Comparison of ENCODE assay signal across 7 mouse cellular contexts in the genomic region with DNA sequence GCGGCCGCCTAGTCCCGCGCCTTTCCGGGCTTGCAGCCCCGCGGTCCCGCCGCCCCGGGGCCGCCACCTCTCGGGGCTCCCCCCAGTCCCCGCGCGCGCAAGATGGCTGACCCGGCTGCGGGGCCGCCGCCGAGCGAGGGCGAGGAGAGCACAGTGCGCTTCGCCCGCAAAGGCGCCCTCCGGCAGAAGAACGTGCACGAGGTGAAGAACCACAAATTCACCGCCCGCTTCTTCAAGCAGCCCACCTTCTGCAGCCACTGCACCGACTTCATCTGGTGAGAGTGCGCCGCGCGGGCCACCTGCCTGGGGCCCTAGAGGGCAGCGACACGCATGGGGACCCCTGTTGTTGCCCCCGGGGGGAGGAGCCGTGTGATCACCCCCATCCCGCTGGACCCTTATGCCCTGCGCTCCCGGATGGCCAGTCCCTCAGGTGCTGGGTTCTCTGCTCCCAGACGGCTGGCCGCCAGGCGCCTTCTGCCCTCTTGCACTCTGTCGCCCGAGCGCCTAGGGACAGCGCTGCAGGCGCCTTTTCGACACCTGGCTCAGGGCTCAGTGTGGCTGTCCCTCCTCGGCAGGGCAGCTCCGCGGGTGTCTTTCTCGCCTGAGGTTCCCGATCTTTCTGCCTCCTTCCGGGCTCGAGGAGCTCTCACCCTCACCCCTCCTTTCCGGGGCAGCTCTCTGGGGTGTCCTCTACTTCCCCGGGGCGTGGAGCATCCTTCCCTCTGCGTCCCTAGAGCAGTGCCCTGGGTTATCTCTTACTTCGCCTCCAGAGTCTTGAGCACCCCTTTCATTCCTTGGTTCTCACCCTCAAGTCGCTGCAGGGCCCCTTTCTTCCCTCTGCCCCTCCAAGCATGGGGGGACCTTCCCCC. TPM values are rescaled to one million over a fixed set of nuclear protein-coding genes. Genes with fewer than 3 reads are reported as not detected.
DNase-seq lines count a peak whose midpoint lies in the region; ATAC-seq and TF ChIP-seq lines count a peak whose summit lies in the region.

No protein-coding gene starts in this region.

- peaks cover 50% of the 10 kb centered on the region for H3K27me3 ChIP-seq in limb, embryonic 15.5 days
- peaks cover 16% of the 10 kb centered on the region for H3K27me3 ChIP-seq in myocyte (ENCODE audit: control insufficient read depth, insufficient read depth, insufficient read length)
- H3K27me3 ChIP-seq in stomach, postnatal 0 days (ENCODE audit: control insufficient read depth, insufficient read depth, low read length): peaks cover 5% of the 10 kb centered on the region; the same call in 1 of the 2 replicates

- H3K36me3 ChIP-seq in limb, embryonic 15.5 days: no peaks in the 10 kb centered on the region
- no peaks in the 10 kb centered on the region for H3K36me3 ChIP-seq in myocyte (ENCODE audit: control insufficient read depth, insufficient read depth)
- H3K36me3 ChIP-seq in stomach, postnatal 0 days (ENCODE audit: control insufficient read depth, insufficient read depth, low read length): no peaks in the 10 kb centered on the region

- no peak for TF ChIP-seq EP300 in stomach, postnatal 0 days (optimal IDR thresholded peaks at IDR 0.05)

- H3ac ChIP-seq in myocyte (ENCODE audit: control insufficient read depth, insufficient read length): no peak overlapping the region

- no peak for TF ChIP-seq CTCF in stomach, postnatal 0 days (IDR thresholded peaks at IDR 0.05; ENCODE audit: low read depth)

- H3K79me2 ChIP-seq in myocyte (ENCODE audit: control insufficient read depth, insufficient read depth): no peaks in the 10 kb centered on the region

- TF ChIP-seq POLR2A in myocyte (IDR thresholded peaks at IDR 0.05; ENCODE audit: insufficient read length, low read depth): no peak

- intact Hi-C loops in heart, postnatal 10 days (cut with DNase I): no loop called here

- ATAC-seq in limb, embryonic 15.5 days (ENCODE audit: insufficient number of reproducible peaks, low FRiP score, low TSS enrichment, low read depth): 0 out of 2 replicates have a peak, but pooled peaks have one; percentile 1
- peak; percentile 46 for ATAC-seq in stomach, postnatal 0 days (ENCODE audit: low FRiP score, low TSS enrichment)

- H3K9me3 ChIP-seq in limb, embryonic 15.5 days: no peaks in the 10 kb centered on the region
- H3K9me3 ChIP-seq in stomach, postnatal 0 days (ENCODE audit: control insufficient read depth, low read length): no peaks in the 10 kb centered on the region

- H3K4me3 ChIP-seq in limb, embryonic 15.5 days: peak overlapping the region; percentile 59
- H3K4me3 ChIP-seq in myocyte: no peak overlapping the region
- peak overlapping the region; percentile 55 for H3K4me3 ChIP-seq in stomach, postnatal 0 days (ENCODE audit: low read depth, low read length)

- peak overlapping the region; percentile 97 for H3K4me2 ChIP-seq in limb, embryonic 15.5 days
- peak overlapping the region; percentile 69 for H3K4me2 ChIP-seq in myocyte (ENCODE audit: low read depth)
- H3K4me2 ChIP-seq in stomach, postnatal 0 days (replicated peaks; ENCODE audit: low read depth): peak overlapping the region; percentile 81

- H3K4me1 ChIP-seq in limb, embryonic 15.5 days: peaks cover 15% of the 10 kb centered on the region
- H3K4me1 ChIP-seq in stomach, postnatal 0 days (replicated peaks; ENCODE audit: control insufficient read depth, insufficient read depth): no peaks in the 10 kb centered on the region

- WGBS in limb, embryonic 15.5 days: under 1% methylated on average over 64 of the region's 66 CpGs
- WGBS in stomach, postnatal 0 days: 1% methylated on average over 50 of the region's 66 CpGs

- H3K27ac ChIP-seq in limb, embryonic 15.5 days: no peak overlapping the region
- no peak overlapping the region for H3K27ac ChIP-seq in stomach, postnatal 0 days (replicated peaks)

- DNase-seq in CD4-positive, CD25-positive, alpha-beta regulatory T cell, adult 2 months (ENCODE audit: low read depth, low spot score): peak; percentile 64
- peak; percentile 53 for DNase-seq in T-cell, adult 2 months (ENCODE audit: low spot score)
- peak; percentile 33 for DNase-seq in embryo, embryonic 11 days
- DNase-seq in heart, postnatal 10 days: peak; percentile 14 to 17
- DNase-seq in stomach, postnatal 0 days (ENCODE audit: low spot score): peak; percentile 28

- peak overlapping the region; percentile 39 for H3K9ac ChIP-seq in limb, embryonic 15.5 days
- peak overlapping the region; percentile 53 for H3K9ac ChIP-seq in stomach, postnatal 0 days (ENCODE audit: low read length)

TF ChIP-seq in myocyte, 11 proteins besides CTCF, POLR2A, EP300 and RAD21:
- TF ChIP-seq TCF12 (IDR thresholded peaks at IDR 0.05; ENCODE audit: insufficient read depth, poor library complexity, severe bottlenecking) (no peak), TCF3 (IDR thresholded peaks at IDR 0.05; ENCODE audit: insufficient read length, low read depth) (no peak), POLR2AphosphoS2 (IDR thresholded peaks at IDR 0.05; ENCODE audit: insufficient read length, low read depth) (no peak), MYOG (IDR thresholded peaks at IDR 0.05; ENCODE audit: control insufficient read depth in 1 of 3, insufficient read depth in 1 of 3, insufficient read length in 2 of 3, low read depth in 2 of 3) (no peak), E2F4 (IDR thresholded peaks at IDR 0.05; ENCODE audit: insufficient read depth) (no peak), MAX (IDR thresholded peaks at IDR 0.05; ENCODE audit: low read depth) (no peak), CEBPB (IDR thresholded peaks at IDR 0.05; ENCODE audit: insufficient read depth, poor library complexity, severe bottlenecking) (no peak), MYOD1 (IDR thresholded peaks at IDR 0.05; ENCODE audit: control insufficient read depth in 1 of 3, insufficient read length in 2 of 3, low read depth in 2 of 3) (no peak), USF1 (IDR thresholded peaks at IDR 0.05; ENCODE audit: low read depth) (no peak), REST (IDR thresholded peaks at IDR 0.05; ENCODE audit: insufficient read depth, insufficient read length) (no peak), SRF (IDR thresholded peaks at IDR 0.05; ENCODE audit: control insufficient read depth, insufficient read length, low read depth) (no peak)

RNA-seq across cellular contexts. Expression of gene Prkcb, which starts 0.9 kb away (rescaled TPM):
- 1 to 10 TPM; 2.3 to 3.6 TPM for total RNA-seq in heart, postnatal 10 days (2021)
- 8.4 and 10.2 TPM in 2 replicates for polyA plus RNA-seq in limb, embryonic 15.5 days (2015; fragmentation: Nextera tagmentation; extraction: Ambion mirVana)
- polyA plus RNA-seq in myocyte (2012; fragmentation: generic; extraction: Trizol): 2.2 TPM
- polyA plus RNA-seq in stomach, postnatal 0 days (2015; fragmentation: Nextera tagmentation; extraction: Ambion mirVana): 7.9 and 8.2 TPM in 2 replicates
